Mouse (Mus musculus) cerebellum, adult 9-11 months (tissue): ENCODE results near the gene Cldn20.

Source experiments
- DNase-seq: peaks from one replicate; pipeline ENCODE4 v3.0.0; 2022

Gene Cldn20

GRCm38 (mm10) chr17:3532254-3532653 is at the start of gene Cldn20:
Gene Cldn20, plus strand, starts transcription at chr17:3532554.
- DNase-seq: no peak

GRCm38 (mm10) chr17:3483091-3483490 is 49.3 kb upstream of the Cldn20 start:
- no peak for DNase-seq

- no peak for DNase-seq
Measured at GRCm38 (mm10) chr17:3485851-3486250, 46.5 kb upstream of the Cldn20 start.

GRCm38 (mm10) chr17:3487211-3487610 is 45.1 kb upstream of the Cldn20 start:
- DNase-seq: no peak

- DNase-seq: no peak
Measured at GRCm38 (mm10) chr17:3487721-3488601, 44.4 kb upstream of the Cldn20 start.

GRCm38 (mm10) chr17:3490216-3490895 is 42.0 kb upstream of the Cldn20 start:
- no peak for DNase-seq

- no peak for DNase-seq
Measured at GRCm38 (mm10) chr17:3491065-3491464, 41.3 kb upstream of the Cldn20 start.

- DNase-seq: no peak
Measured at GRCm38 (mm10) chr17:3491667-3492066, 40.7 kb upstream of the Cldn20 start.

- no peak for DNase-seq
Measured at GRCm38 (mm10) chr17:3495576-3495975, 36.8 kb upstream of the Cldn20 start.

GRCm38 (mm10) chr17:3496080-3496479 is 36.3 kb upstream of the Cldn20 start:
- no peak for DNase-seq

GRCm38 (mm10) chr17:3498086-3498485 is 34.3 kb upstream of the Cldn20 start:
- no peak for DNase-seq

GRCm38 (mm10) chr17:3498580-3498979 is 33.8 kb upstream of the Cldn20 start:
- no peak for DNase-seq

- DNase-seq: no peak
Measured at GRCm38 (mm10) chr17:3499468-3499867, 32.9 kb upstream of the Cldn20 start.

GRCm38 (mm10) chr17:3500076-3500475 is 32.3 kb upstream of the Cldn20 start:
- no peak for DNase-seq

GRCm38 (mm10) chr17:3500936-3501335 is 31.4 kb upstream of the Cldn20 start:
- no peak for DNase-seq

- DNase-seq: no peak
Measured at GRCm38 (mm10) chr17:3505711-3506110, 26.6 kb upstream of the Cldn20 start.

- DNase-seq: no peak
Measured at GRCm38 (mm10) chr17:3506508-3506907, 25.8 kb upstream of the Cldn20 start.

GRCm38 (mm10) chr17:3509841-3510240 is 22.5 kb upstream of the Cldn20 start:
- DNase-seq: peak; percentile 45

GRCm38 (mm10) chr17:3514316-3514715 is 18.0 kb upstream of the Cldn20 start:
- no peak for DNase-seq

GRCm38 (mm10) chr17:3515851-3516250 is 16.5 kb upstream of the Cldn20 start:
- DNase-seq: no peak

- DNase-seq: no peak
Measured at GRCm38 (mm10) chr17:3516406-3516805, 15.9 kb upstream of the Cldn20 start.

- no peak for DNase-seq
Measured at GRCm38 (mm10) chr17:3520344-3520743, 12.0 kb upstream of the Cldn20 start.

GRCm38 (mm10) chr17:3527841-3528471 is 4.4 kb upstream of the Cldn20 start:
- no peak for DNase-seq

- DNase-seq: no peak
Measured at GRCm38 (mm10) chr17:3529523-3529922, 2.8 kb upstream of the Cldn20 start.
